Mouse (Mus musculus): ENCODE measurements at regions not wholly inside any gene's neighbourhood (a gene's known extent, or its start where the extent isn't known, plus 50 kb on each side); places are given as distances from the start of the nearest gene placed in this dataset.
A peak's percentile ranks its signal among the peaks of the same experiment; 100 is the strongest.

DNA sequence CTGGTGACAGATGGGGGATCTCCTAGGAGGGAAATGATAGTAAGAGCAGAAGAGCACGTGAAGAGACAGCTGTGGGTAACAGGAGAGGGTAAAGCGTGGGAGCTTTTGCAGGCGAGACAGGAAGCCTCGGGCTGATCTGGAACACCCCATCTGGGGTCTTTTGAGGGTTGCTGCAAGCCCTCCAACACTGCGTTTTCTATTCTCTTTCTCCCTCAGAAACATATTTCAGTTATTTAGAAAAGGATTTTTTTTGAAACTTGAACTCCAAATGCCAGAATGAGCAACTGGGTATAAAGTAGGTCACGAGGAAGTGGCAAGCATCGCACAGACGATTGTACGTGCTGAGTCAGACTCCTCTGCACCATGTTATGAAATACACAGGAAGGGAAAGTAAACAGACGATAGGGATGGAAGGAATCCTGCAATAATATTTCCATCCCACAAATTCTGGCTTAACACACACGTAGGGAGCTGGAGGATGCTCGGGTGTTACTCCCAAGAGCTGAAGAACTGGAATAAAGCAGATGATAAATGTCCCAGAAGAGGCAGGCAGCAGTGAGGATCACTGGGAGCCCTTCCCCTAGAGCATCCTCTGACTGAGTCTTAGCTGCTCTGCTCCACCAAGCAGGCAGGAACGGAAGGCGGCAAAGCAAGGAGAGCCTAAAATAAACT is 86.0 kb upstream of the Gm9887 start:
- Histone ChIP-seq H3K9me3 (replicated peaks; ENCODE audit: low read length) (no peaks in the 10 kb centered on the region), H3K9ac (ENCODE audit: low read depth, low read length) (no peak overlapping the region), H3K36me3 (ENCODE audit: insufficient read depth, low read length) (no peaks in the 10 kb centered on the region), H3K4me2 (ENCODE audit: low read length) (no peak overlapping the region), H3K27me3 (ENCODE audit: insufficient read depth, low read length) (no peaks in the 10 kb centered on the region), H3K4me3 (replicated peaks; ENCODE audit: low read depth, low read length) (no peak overlapping the region), H3K27ac (no peak overlapping the region), H3K4me1 (replicated peaks; ENCODE audit: insufficient read depth, low read length) (peaks cover 3% of the 10 kb centered on the region; the same call in 1 of the 2 replicates)
- no peak for TF ChIP-seq CTCF (IDR thresholded peaks at IDR 0.05; ENCODE audit: low read depth)
- DNase-seq (ENCODE audit: low spot score) (peak; percentile 48), ATAC-seq (replicated peaks; ENCODE audit: low FRiP score, low read depth) (no peak; the same call in 1 of the 2 replicates)
- 29% methylated on average over 14 of the region's 14 CpGs for WGBS

DNA sequence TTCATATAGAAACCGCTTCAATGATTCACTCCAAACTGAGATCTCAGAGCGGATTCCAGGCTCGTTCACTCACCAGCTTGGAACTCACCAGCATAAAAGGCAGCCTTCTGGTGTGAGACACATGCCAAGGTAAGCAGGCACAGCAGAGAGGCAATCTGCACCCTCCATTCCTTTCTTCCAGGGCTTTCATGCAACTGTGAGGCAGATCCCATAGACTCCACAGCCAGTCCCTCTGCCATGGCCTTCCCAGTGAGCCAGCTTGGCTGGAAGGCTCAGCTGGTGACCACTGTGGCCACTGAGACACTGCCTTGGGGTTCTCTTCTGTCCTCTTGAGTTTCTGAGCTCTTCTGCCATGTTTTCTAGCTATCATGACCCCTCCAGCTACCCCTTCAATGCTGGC is 84.5 kb upstream of the Gm9887 start:
- H3K27me3 ChIP-seq (ENCODE audit: insufficient read depth, low read length) = no peaks in the 10 kb centered on the region
- 84% methylated on average over 3 of the region's 3 CpGs for WGBS
- no peak for ATAC-seq (replicated peaks; ENCODE audit: low FRiP score, low read depth)
- no peaks in the 10 kb centered on the region for H3K36me3 ChIP-seq (ENCODE audit: insufficient read depth, low read length)
- H3K27ac ChIP-seq = no peak overlapping the region
- no peak overlapping the region for H3K9ac ChIP-seq (ENCODE audit: low read depth, low read length)
- DNase-seq (ENCODE audit: low spot score) = no peak
- H3K4me3 ChIP-seq (replicated peaks; ENCODE audit: low read depth, low read length) = no peak overlapping the region
- H3K4me2 ChIP-seq (ENCODE audit: low read length) = no peak overlapping the region
- no peak for TF ChIP-seq CTCF (IDR thresholded peaks at IDR 0.05; ENCODE audit: low read depth)
- H3K9me3 ChIP-seq (replicated peaks; ENCODE audit: low read length) = no peaks in the 10 kb centered on the region
- no peaks in the 10 kb centered on the region; the same call in 1 of the 2 replicates for H3K4me1 ChIP-seq (replicated peaks; ENCODE audit: insufficient read depth, low read length)

DNA sequence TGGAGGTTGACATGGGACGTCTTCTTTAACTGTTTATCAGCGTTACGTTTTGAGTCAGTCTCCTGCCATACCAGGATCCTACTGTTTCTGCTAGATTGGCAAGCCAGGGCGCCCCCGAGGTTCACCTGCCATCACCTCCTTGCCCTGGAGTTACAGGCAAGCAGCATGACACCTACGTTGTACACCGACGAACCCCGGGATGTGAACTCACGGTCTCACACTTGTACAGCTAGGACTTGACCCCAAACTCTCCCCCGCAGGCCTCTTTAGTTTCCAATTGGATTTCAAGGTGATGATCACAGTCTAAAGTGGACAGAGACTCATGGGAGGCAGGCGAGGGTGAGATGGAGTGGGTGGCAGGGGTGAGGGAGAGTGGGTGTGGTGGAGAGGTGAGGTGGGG is 83.9 kb upstream of the Gm9887 start:
- WGBS = 80% methylated on average over 12 of the region's 12 CpGs
- H3K9me3 ChIP-seq (replicated peaks; ENCODE audit: low read length) = no peaks in the 10 kb centered on the region
- TF ChIP-seq CTCF (IDR thresholded peaks at IDR 0.05; ENCODE audit: low read depth) = no peak
- H3K9ac ChIP-seq (ENCODE audit: low read depth, low read length) = no peak overlapping the region
- no peak overlapping the region for H3K27ac ChIP-seq
- DNase-seq (ENCODE audit: low spot score) (no peak), ATAC-seq (replicated peaks; ENCODE audit: low FRiP score, low read depth) (no peak)
- H3K4me1 ChIP-seq (replicated peaks; ENCODE audit: insufficient read depth, low read length) = no peaks in the 10 kb centered on the region
- H3K36me3 ChIP-seq (ENCODE audit: insufficient read depth, low read length) = no peaks in the 10 kb centered on the region
- no peak overlapping the region for H3K4me2 ChIP-seq (ENCODE audit: low read length)
- H3K4me3 ChIP-seq (replicated peaks; ENCODE audit: low read depth, low read length) = no peak overlapping the region
- H3K27me3 ChIP-seq (ENCODE audit: insufficient read depth, low read length) = no peaks in the 10 kb centered on the region

DNA sequence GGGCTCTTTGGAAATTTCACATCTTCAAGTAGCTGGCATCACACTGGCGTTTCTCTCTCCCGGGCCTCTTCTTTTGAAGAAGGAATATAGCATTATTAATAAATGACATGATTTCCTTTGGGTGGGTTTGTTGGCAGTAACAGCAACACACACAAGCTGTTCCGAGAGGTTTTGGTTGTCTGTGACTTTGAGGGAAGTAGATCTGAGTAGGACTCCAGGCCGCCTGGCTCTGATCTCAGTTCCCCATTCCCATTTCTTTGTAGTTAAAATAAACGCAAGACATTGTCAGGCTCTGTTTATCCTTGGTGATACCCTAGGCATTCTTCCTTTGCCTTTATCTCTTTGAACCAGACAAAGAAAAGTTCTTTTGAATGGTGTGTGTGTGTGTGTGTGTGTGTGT is 83.3 kb upstream of the Gm9887 start:
- no peak for ATAC-seq (replicated peaks; ENCODE audit: low FRiP score, low read depth)

DNA sequence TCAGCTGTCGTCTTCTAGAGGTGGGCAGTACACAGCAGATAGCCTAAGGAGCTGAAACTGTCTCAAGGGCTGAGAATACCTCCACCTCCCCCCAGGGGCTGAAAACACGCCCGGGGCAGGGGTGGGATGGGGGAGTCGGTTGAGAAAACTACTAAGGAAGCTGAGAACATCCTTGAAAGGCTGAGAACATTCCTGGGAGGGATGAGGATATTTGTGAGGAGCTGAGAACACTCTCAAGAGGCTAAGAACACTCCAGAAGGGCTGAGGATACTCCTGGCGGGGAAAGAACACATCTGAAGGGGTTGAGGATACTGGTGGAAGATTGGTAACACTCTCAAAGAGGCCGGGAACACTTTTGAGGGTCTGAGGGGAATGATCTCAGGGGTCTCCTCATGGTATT is 81.3 kb upstream of the Gm9887 start:
- Histone ChIP-seq H3K4me1 (replicated peaks; ENCODE audit: insufficient read depth, low read length) (peaks cover 8% of the 10 kb centered on the region; the same call in 1 of the 2 replicates), H3K36me3 (ENCODE audit: insufficient read depth, low read length) (no peaks in the 10 kb centered on the region), H3K27me3 (ENCODE audit: insufficient read depth, low read length) (no peaks in the 10 kb centered on the region), H3K9ac (ENCODE audit: low read depth, low read length) (no peak overlapping the region), H3K27ac (no peak overlapping the region), H3K4me3 (replicated peaks; ENCODE audit: low read depth, low read length) (no peak overlapping the region), H3K4me2 (ENCODE audit: low read length) (no peak overlapping the region), H3K9me3 (replicated peaks; ENCODE audit: low read length) (no peaks in the 10 kb centered on the region)
- no peak for TF ChIP-seq CTCF (IDR thresholded peaks at IDR 0.05; ENCODE audit: low read depth)
- DNase-seq (ENCODE audit: low spot score) (no peak), ATAC-seq (replicated peaks; ENCODE audit: low FRiP score, low read depth) (no peak)
- WGBS = 81% methylated on average over 6 of the region's 6 CpGs

More for the DNA sequence above, 83.3 kb upstream of the Gm9887 start:
- Histone ChIP-seq H3K9me3 (replicated peaks; ENCODE audit: low read length) (no peaks in the 10 kb centered on the region), H3K27ac (no peak overlapping the region), H3K27me3 (ENCODE audit: insufficient read depth, low read length) (no peaks in the 10 kb centered on the region), H3K9ac (ENCODE audit: low read depth, low read length) (no peak overlapping the region), H3K4me2 (ENCODE audit: low read length) (no peak overlapping the region), H3K4me3 (replicated peaks; ENCODE audit: low read depth, low read length) (no peak overlapping the region), H3K4me1 (replicated peaks; ENCODE audit: insufficient read depth, low read length) (peaks cover 4% of the 10 kb centered on the region; the same call in 1 of the 2 replicates), H3K36me3 (ENCODE audit: insufficient read depth, low read length) (no peaks in the 10 kb centered on the region)
- WGBS = 75% methylated on average over 5 of the region's 5 CpGs
- TF ChIP-seq CTCF (IDR thresholded peaks at IDR 0.05; ENCODE audit: low read depth) = no peak
- no peak for DNase-seq (ENCODE audit: low spot score)

DNA sequence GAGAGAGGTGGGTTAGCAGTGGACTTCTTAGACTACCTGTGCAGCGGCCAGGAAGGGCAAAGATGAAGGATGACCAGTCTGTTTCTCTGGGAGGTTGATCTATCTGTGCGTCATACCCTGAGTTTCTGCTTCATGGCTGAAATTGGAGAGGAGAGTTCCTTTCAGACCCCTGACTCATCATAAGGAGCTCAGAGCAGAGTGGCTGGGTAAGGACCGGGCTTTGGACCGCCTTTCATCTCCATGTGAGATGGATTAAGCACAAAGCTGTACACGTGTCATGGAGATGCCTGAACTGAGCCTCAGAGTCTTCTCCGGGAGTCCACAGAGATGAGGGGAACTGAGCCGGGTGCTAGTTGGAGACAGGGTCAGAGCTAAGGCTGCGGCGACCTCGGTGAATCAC is 80.7 kb upstream of the Gm9887 start:
- Histone ChIP-seq H3K9me3 (replicated peaks; ENCODE audit: low read length) (no peaks in the 10 kb centered on the region), H3K9ac (ENCODE audit: low read depth, low read length) (no peak overlapping the region), H3K4me2 (ENCODE audit: low read length) (no peak overlapping the region), H3K4me3 (replicated peaks; ENCODE audit: low read depth, low read length) (no peak overlapping the region), H3K4me1 (replicated peaks; ENCODE audit: insufficient read depth, low read length) (peaks cover 8% of the 10 kb centered on the region; the same call in 1 of the 2 replicates), H3K36me3 (ENCODE audit: insufficient read depth, low read length) (no peaks in the 10 kb centered on the region), H3K27ac (no peak overlapping the region), H3K27me3 (ENCODE audit: insufficient read depth, low read length) (no peaks in the 10 kb centered on the region)
- no peak for TF ChIP-seq CTCF (IDR thresholded peaks at IDR 0.05; ENCODE audit: low read depth)
- ATAC-seq (replicated peaks; ENCODE audit: low FRiP score, low read depth) = no peak
- no peak for DNase-seq (ENCODE audit: low spot score)
- WGBS = 92% methylated on average over 10 of the region's 10 CpGs
